Mouse (Mus musculus) embryonic facial prominence, embryonic 12.5 days (tissue): ENCODE measurements around the gene Ctdsp2. TPM values are rescaled to one million over a fixed set of nuclear protein-coding genes. Genes with fewer than 3 reads are reported as not detected.
A peak's percentile ranks its signal among the peaks of the same experiment; 100 is the strongest.

Source experiments
- ATAC-seq: fragments of 200-750 bp; cut with Nextera tagmentation; 2 replicates; pipeline ENCODE4 v1.8.0; 2017; ENCODE audit not compliant: insufficient number of reproducible peaks, insufficient read depth, low FRiP score, low TSS enrichment
- H3K27ac ChIP-seq: fragments of 300-500 bp; sonication (generic); 2 replicates; pipeline ENCODE4 v1.5.1; 2016; ENCODE audit warnings: mild to moderate bottlenecking
- H3K27me3 ChIP-seq: fragments of 300-500 bp; sonication (generic); 2 replicates; pipeline ENCODE4 v1.6.1; 2016; ENCODE audit warnings: mild to moderate bottlenecking, moderate library complexity
- H3K36me3 ChIP-seq: fragments of 300-500 bp; sonication (generic); 2 replicates; pipeline ENCODE4 v1.6.1; 2016; ENCODE audit warnings: mild to moderate bottlenecking
- H3K4me1 ChIP-seq: fragments of 300-500 bp; sonication (generic); 2 replicates; pipeline ENCODE4 v1.6.1; 2016
- H3K4me2 ChIP-seq: fragments of 300-500 bp; sonication (generic); replicated peaks from 2 replicates; pipeline ENCODE4 v1.6.1; 2016; ENCODE audit warnings: mild to moderate bottlenecking, moderate library complexity
- H3K4me3 ChIP-seq: fragments of 300-500 bp; sonication (generic); 2 replicates; pipeline ENCODE4 v1.5.1; 2016; ENCODE audit warnings: mild to moderate bottlenecking
- H3K9ac ChIP-seq: fragments of 300-500 bp; sonication (generic); 2 replicates; pipeline ENCODE4 v1.6.1; 2016; ENCODE audit warnings: mild to moderate bottlenecking, moderate library complexity
- H3K9me3 ChIP-seq: fragments of 300-500 bp; sonication (generic); 2 replicates; pipeline ENCODE4 v1.6.1; 2016; ENCODE audit warnings: mild to moderate bottlenecking, moderate library complexity
- WGBS: fragments of 180-500 bp; shearing (Covaris S2); methylation state at CpG from one replicate; pipeline ENCODE4 v1.1.7; 2016; 5-methylcytosine and 5-hydroxymethylcytosine counted together
- polyA plus RNA-seq: library from polyadenylated mRNA; unstranded; fragments of >200 nt; fragmentation: Nextera tagmentation; extraction: Ambion mirVana; gene quantifications from 2 replicates; pipeline ENCODE4 v1.2.1, GENCODE M21; 2016

Ctdsp2 gene
- polyA plus RNA-seq, 1 experiment from 2014 or later: 91.0 TPM

DNA sequence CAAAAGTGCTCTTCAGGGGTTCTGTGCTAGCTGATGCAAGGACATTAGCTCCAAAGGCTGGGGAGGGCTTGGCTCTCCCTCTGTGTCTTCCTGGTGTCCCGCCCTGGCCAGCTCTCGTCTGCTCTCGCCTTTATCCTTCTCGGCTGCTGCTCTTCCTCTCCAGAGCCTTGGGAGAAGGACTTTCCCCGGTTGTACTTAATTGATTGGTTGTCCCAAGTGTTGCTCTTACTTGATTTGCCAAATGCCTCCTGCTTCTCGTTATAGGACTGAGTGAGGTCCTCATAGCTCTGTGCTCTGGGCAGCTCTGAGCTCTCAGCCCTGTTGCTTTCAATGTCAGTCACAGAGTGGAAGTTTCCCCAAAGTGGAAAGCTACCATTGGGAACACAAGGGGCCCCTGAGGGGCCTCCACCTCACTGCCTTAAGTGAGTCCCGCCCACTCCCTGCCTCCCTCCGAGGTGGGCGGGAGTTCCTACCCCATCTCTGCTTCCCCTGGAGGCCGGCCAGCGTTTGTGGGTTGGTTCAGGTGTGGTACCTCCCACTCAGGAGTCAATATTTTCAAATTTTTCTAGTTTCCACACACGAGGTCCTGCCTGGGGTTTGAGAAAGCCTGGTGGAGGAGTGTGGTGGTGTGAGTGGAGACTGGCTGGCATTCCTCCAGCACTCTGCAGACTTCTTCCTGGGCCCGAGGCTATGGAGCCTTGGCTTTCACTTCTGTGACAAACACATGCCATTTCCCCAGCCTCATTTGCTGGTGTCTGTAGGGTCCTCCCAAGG, 19.0 kb downstream of the Ctdsp2 start:
- no peaks in the 10 kb centered on the region for H3K9me3 ChIP-seq
- H3K4me1 ChIP-seq: no peaks in the 10 kb centered on the region; the same call in 1 of the 2 replicates
- H3K4me3 ChIP-seq: no peak overlapping the region
- peaks cover 67% of the 10 kb centered on the region for H3K36me3 ChIP-seq
- 71% methylated on average over 13 of the region's 13 CpGs for WGBS
- no peak overlapping the region for H3K27ac ChIP-seq
- H3K9ac ChIP-seq: no peak overlapping the region
- no peaks in the 10 kb centered on the region for H3K27me3 ChIP-seq
- no peak for ATAC-seq
- H3K4me2 ChIP-seq: no peak overlapping the region

- H3K36me3 ChIP-seq: peaks cover 37% of the 10 kb centered on the region
- no peaks in the 10 kb centered on the region for H3K9me3 ChIP-seq
- 0 out of 2 replicates have a peak within 1 kb of the TSS, but pooled peaks have one; percentile 51 for H3K27ac ChIP-seq
- no peak within 1 kb of the TSS for H3K4me2 ChIP-seq
- WGBS: 83% methylated on average over 5 of the region's 5 CpGs
- no peak within 1 kb of the TSS for H3K4me3 ChIP-seq
- no peak for ATAC-seq
- H3K9ac ChIP-seq: no peak within 1 kb of the TSS
- H3K4me1 ChIP-seq: no peaks in the 10 kb centered on the region; the same call in 1 of the 2 replicates
- H3K27me3 ChIP-seq: no peaks in the 10 kb centered on the region
Measured at GRCm38 (mm10) chr10:127000529-127000928, 22.0 kb downstream of the Ctdsp2 start, which contains the start of gene Avil. Gene Avil, plus strand, starts transcription at chr10:127000709.

GRCm38 (mm10) chr10:127001297-127001696, 22.8 kb downstream of the Ctdsp2 start:
- no peak overlapping the region for H3K27ac ChIP-seq

GRCm38 (mm10) chr10:127002056-127002455, 23.5 kb downstream of the Ctdsp2 start:
- Histone ChIP-seq H3K4me2 (no peak overlapping the region), H3K27me3 (no peaks in the 10 kb centered on the region), H3K9ac (no peak overlapping the region), H3K36me3 (peaks cover 30% of the 10 kb centered on the region), H3K9me3 (no peaks in the 10 kb centered on the region), H3K27ac (no peak overlapping the region), H3K4me3 (no peak overlapping the region), H3K4me1 (no peaks in the 10 kb centered on the region; the same call in 1 of the 2 replicates)
- no peak for ATAC-seq
- WGBS: 81% methylated on average over 1 of the region's 1 CpGs

More at GRCm38 (mm10) chr10:127001297-127001696, 22.8 kb downstream of the Ctdsp2 start:
- ATAC-seq: no peak
- 83% methylated on average over 9 of the region's 9 CpGs for WGBS
- Histone ChIP-seq H3K4me2 (no peak overlapping the region), H3K9me3 (no peaks in the 10 kb centered on the region), H3K27me3 (no peaks in the 10 kb centered on the region), H3K4me1 (no peaks in the 10 kb centered on the region; the same call in 1 of the 2 replicates), H3K4me3 (no peak overlapping the region), H3K9ac (no peak overlapping the region), H3K36me3 (peaks cover 30% of the 10 kb centered on the region)

GRCm38 (mm10) chr10:127002765-127003164, 24.2 kb downstream of the Ctdsp2 start:
- ATAC-seq: no peak
- no peak overlapping the region for H3K9ac ChIP-seq
- no peaks in the 10 kb centered on the region for H3K9me3 ChIP-seq
- no peak overlapping the region for H3K4me2 ChIP-seq
- H3K36me3 ChIP-seq: peaks cover 23% of the 10 kb centered on the region
- no peak overlapping the region for H3K27ac ChIP-seq
- 91% methylated on average over 5 of the region's 5 CpGs for WGBS
- H3K4me3 ChIP-seq: no peak overlapping the region
- no peaks in the 10 kb centered on the region for H3K27me3 ChIP-seq
- no peaks in the 10 kb centered on the region; the same call in 1 of the 2 replicates for H3K4me1 ChIP-seq

- Histone ChIP-seq H3K9me3 (no peaks in the 10 kb centered on the region), H3K36me3 (peaks cover 17% of the 10 kb centered on the region), H3K4me2 (no peak overlapping the region), H3K27ac (no peak overlapping the region), H3K9ac (no peak overlapping the region), H3K27me3 (no peaks in the 10 kb centered on the region), H3K4me1 (no peaks in the 10 kb centered on the region; the same call in 1 of the 2 replicates), H3K4me3 (no peak overlapping the region)
- ATAC-seq: no peak
- 86% methylated on average over 8 of the region's 8 CpGs for WGBS
Measured at GRCm38 (mm10) chr10:127003334-127003733, 24.8 kb downstream of the Ctdsp2 start.

GRCm38 (mm10) chr10:127003806-127004205, 25.3 kb downstream of the Ctdsp2 start:
- no peaks in the 10 kb centered on the region for H3K9me3 ChIP-seq
- 85% methylated on average over 7 of the region's 7 CpGs for WGBS

GRCm38 (mm10) chr10:127016488-127016887, 38.0 kb downstream of the Ctdsp2 start:
- Histone ChIP-seq H3K27me3 (no peaks in the 10 kb centered on the region), H3K36me3 (no peaks in the 10 kb centered on the region), H3K4me3 (no peak overlapping the region), H3K9ac (no peak overlapping the region), H3K9me3 (no peaks in the 10 kb centered on the region), H3K4me1 (no peaks in the 10 kb centered on the region; the same call in 1 of the 2 replicates), H3K4me2 (no peak overlapping the region), H3K27ac (no peak overlapping the region)
- WGBS: 56% methylated on average over 5 of the region's 5 CpGs
- ATAC-seq: no peak

More at GRCm38 (mm10) chr10:127003806-127004205, 25.3 kb downstream of the Ctdsp2 start:
- Histone ChIP-seq H3K4me3 (no peak overlapping the region), H3K36me3 (peaks cover 12% of the 10 kb centered on the region), H3K4me2 (no peak overlapping the region), H3K4me1 (no peaks in the 10 kb centered on the region; the same call in 1 of the 2 replicates), H3K9ac (no peak overlapping the region), H3K27ac (no peak overlapping the region), H3K27me3 (no peaks in the 10 kb centered on the region)
- ATAC-seq: no peak

GRCm38 (mm10) chr10:127017071-127017470, 38.6 kb downstream of the Ctdsp2 start:
- ATAC-seq: no peak; the same call in 1 of the 2 replicates
- Histone ChIP-seq H3K27me3 (no peaks in the 10 kb centered on the region), H3K27ac (no peak overlapping the region), H3K9ac (no peak overlapping the region), H3K4me1 (no peaks in the 10 kb centered on the region; the same call in 1 of the 2 replicates), H3K4me3 (no peak overlapping the region), H3K9me3 (no peaks in the 10 kb centered on the region), H3K36me3 (peaks cover 4% of the 10 kb centered on the region; the same call in 1 of the 2 replicates), H3K4me2 (no peak overlapping the region)
- 7% methylated on average over 2 of the region's 2 CpGs for WGBS

DNA sequence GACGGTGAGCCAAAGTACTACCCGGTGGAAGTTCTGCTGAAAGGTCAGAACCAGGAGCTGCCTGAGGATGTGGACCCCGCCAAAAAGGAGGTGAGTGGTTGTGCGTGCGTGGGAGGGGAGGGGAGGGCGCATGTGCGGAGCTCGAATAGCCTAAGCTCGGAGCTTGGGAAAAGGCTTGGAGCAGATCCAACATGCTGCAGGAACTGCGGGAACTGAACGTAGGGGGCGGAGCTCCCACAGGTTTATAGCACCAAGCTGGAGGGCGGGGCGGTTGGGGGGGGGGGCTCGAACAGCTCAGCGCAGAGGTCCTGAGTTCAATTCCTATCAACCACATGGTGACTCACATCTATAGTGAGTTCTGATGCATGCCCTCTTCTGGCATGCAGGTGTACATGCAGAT, 39.9 kb downstream of the Ctdsp2 start:
- Histone ChIP-seq H3K9ac (no peak overlapping the region), H3K27me3 (no peaks in the 10 kb centered on the region), H3K4me1 (no peaks in the 10 kb centered on the region; the same call in 1 of the 2 replicates), H3K27ac (no peak overlapping the region), H3K4me2 (no peak overlapping the region), H3K9me3 (no peaks in the 10 kb centered on the region), H3K4me3 (no peak overlapping the region), H3K36me3 (peaks cover 14% of the 10 kb centered on the region)
- 79% methylated on average over 16 of the region's 16 CpGs for WGBS
- no peak for ATAC-seq

DNA sequence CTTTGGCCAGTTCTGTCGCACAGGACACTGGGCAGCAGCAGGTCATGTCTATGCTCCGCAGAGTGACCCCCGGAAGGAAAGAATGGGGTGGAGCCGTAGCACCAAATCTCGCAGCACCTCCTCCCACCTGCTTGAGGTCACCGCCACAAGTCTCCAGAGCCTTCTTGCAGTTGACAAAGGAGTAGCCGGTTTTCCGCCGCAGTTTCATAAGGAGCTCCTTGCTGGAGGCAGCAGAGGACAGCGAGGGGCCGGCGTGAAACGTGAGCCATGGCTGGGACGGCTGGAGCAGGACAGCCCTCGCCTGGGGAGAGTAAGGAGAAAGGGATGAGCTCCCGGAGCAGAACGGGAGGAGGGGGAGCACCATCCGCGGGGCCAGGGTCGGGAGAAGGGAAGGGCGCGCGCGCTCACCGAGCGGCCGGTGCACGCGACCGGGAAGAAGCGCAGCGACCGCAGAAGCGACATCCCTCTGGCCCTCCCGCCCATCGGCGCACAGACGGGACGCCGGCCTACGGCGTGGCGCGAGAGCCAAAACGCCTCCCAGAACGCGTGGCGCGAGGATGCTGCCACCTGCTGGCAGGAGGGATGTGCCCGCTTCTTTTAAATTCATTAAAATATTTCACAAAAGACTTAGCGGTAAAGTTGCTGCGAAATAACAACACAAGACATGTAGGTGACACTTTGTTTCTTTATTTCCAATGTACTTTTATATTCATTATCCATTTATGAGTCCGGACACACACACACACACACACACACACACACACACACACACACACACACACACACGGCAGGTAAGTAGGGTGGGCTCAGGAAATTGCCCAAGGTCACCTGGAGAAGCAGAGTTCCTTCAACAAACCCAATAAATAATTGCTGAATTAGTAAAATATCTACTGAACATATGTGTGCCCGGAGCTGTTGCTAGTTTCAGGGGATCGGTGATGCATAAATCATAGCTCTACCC, 52.1 kb downstream of the Ctdsp2 start, which contains the start of gene Tsfm:
Tsfm (minus strand) TSS at position 505 of the 961 bp plus-strand sequence.
- Histone ChIP-seq H3K4me1 (0 out of 2 replicates have a peak, but pooled peaks cover 10% of the 10 kb centered on the region), H3K27me3 (no peaks in the 10 kb centered on the region), H3K4me2 (peak within 1 kb of the TSS; percentile 81), H3K4me3 (peak within 1 kb of the TSS; percentile 82), H3K36me3 (peaks cover 37% of the 10 kb centered on the region), H3K27ac (peak within 1 kb of the TSS; percentile 76), H3K9me3 (no peaks in the 10 kb centered on the region), H3K9ac (peak within 1 kb of the TSS; percentile 89)
- ATAC-seq: peak; percentile 80
- whole genome bisulfite sequencing: 6% methylated on average over 56 of the region's 56 CpGs
